Mouse (Mus musculus) thymus, postnatal 25 days (tissue): Measurements from ENCODE around the gene Cdk5rap1.

ENCODE experiments used
- DNase-seq: peaks from one replicate; pipeline ENCODE4 v3.0.0; 2022

Gene Cdk5rap1

DNA sequence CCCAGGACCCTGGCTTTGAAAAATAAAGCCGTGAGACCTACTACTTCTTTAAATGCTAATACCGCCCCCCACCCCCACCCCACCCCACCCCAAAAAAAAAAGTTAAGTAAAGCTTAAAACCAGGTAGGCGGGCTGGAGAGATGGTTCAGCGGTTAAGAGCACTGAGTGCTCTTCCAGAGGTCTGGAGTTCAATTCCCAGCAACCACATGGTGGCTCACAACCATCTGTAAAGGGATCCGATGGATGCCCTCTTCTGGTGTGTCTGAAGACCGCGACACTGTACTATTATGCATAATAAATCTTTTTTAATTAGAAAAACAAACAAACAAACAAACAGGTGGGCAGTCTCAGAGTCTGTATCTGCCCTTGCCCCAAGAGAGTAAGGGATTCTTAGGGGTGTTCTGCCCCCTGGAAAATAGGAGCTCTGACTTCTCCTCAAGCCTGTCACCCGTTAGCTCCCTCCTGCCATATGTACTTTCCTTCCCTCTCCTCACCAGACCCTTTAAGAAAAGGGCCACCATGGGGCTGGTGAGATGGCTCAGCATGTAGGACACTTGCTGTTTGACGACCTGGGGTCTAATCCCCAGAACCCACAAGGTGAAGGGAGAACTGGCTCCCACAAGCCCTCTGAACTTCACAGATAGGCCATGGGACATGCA lies at the start of gene Cdk5rap1:
Gene Cdk5rap1 (minus strand): TSS at position 169 of the 659 bp plus-strand sequence.
- peak; percentile 5 for DNase-seq

DNA sequence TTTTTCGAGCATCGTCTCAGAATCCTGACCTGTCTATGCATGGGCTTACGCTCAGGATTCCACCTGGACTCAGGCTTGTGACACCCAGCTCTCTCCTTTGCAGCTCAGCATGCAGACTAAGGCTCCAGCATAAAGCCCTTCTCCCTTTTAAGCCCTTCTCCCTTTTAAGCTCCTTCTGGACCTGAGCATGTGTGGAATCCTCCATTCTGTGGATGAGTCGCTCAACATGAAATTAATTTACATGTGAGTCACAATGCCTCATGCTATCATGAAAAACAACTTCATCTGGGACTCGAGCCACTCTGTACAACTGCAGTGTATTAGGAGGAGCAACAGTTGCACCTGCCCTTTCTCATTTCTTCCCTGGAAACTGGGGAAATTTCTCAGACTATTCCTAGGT lies 49.4 kb upstream of the Cdk5rap1 start:
- no peak for DNase-seq

DNA sequence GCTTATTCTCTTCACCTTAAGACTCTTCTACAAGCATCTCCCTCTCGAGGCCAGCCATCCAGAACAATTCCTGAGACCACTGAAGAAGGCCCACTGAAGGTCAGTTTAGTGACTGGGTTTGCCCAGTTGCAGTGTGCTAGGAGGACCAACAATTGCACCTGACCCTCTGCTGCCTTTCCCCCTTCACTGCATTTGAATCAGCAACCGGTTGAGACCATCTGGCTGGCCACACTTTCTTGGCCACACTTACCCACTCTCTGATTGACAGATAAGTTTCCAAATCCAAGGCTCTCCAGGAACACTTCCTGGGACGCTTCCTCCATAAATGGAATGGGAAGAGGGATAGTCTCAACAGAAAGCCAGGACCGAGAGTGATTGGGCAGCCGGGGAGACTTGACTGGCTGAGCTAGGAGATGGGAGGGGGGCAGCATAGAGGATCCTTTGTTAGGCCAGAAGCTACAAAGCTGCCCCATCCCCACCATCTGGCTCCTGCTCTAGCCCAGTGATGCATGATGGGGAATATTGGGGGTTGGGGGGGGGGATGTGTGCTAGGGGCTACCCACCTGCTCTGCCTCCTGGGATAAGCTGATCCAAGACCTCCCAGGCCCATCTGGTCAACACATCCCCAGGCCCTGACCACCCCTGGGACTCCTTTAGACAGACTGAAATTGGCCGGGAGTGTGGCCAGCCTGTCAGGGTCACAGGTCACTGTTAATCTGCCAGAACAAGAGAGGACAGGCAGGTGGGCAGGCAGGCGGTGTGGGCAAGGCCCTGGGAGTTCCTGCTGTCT lies 48.3 kb upstream of the Cdk5rap1 start:
- DNase-seq: no peak

DNA sequence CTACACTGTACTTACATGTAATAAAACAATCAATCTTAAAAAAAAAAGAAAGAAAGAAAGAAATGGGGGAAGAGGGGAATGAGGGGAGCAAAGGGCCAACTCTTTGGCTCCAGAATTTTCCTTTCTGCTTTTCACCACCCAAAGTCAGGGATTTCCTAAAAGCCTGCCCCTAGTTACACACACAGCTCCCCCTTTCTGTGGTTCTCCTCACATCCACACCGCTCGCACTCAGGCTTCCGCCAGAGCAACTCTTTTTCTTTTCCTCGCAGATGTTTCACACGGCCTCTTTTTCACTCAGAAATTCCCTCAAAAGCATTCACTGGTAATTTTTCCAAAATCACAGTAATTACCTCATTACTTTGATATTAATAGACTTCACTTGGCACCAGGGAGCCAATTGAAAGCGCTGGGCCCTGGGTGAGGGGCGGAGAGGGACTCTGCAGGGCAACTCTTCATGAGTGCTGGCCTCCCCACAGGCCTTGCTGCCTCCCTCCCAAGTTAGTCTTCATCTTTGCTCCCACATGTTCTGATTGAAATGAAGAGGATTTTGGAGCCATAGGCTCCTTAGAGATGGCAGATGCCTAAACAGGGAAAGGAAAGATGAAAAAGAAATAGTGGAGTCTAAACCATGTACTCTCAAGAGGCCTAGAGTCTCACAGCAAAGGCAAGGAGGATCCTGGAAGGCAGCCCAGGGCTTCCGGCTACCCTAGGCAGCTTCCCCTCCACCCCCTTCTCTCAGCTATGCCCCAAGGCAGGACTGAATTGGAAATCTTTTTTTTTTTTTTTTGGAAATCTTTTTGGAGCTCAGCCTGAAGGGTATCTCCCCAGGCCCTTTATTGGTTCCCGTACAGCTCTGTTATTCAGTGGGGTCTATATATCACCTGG lies 47.1 kb upstream of the Cdk5rap1 start:
- DNase-seq: no peak

DNA sequence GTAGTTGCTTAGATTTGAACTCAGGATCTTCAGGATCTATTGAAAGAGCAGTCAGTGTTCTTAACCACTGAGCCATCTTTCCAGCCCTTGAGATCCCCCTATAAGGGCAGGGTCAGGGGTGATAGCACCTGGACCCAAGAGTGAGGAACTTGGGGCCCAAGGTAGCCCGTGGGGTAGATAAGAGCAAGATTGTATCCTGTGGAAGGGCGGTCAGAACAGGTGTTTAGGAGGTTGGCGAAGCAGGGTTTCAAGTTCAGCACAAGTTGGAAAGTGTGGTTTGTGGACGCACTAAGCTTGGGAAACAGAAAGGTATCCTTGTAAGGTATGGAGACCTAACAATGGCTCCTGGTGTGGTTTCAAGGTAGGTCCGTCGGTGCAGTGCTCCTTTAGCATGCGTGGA lies 45.2 kb upstream of the Cdk5rap1 start:
- no peak for DNase-seq

DNA sequence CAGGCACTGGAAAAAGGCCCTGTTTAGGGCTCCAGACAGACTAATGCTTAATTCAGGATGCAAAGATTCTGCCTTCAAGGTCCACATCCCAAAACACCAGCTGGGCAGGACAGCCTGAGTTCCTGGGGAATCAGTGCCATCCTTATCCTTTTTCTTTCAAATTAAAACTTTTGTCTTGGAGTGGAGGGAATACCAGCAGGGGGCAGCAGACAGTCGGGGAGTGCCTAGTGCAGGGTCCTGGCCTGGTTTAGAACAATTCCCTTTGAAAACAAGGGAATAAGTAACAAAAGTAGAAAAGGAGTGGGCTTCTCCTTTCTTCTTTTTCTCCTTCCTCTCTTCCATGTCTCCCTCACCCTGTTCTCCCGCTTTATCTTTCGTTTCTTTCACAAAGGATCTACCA lies 44.3 kb upstream of the Cdk5rap1 start:
- peak; percentile 66 for DNase-seq

DNA sequence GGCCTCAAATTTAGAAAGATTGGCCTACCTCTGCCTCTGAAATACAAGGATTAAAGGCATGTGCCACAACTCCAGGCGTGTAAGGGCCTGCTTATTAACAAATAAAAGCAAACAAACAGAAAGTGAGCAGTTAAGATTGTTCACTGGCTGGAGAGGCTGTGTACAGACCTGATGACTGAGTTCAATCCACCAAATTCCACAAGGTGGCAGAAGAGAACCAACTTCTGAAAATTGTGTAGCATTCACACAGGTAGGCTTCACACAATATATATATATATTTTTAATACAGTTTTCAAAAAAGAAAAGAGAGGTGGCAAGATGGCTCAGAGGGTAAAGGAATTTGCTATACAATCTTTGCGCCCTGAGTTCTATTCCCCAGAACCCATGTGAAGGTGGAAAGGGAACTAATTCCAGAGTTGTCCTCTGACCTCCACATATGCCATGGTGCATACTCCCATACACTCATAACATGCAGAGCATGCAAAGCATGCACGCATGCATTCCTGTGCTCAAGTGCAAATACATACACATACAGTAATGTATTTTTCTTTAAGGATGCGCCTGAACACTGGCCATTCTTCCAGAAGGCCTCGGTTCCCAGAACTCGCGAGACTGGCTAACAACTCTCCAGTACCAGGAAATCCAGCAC lies 39.3 kb upstream of the Cdk5rap1 start:
- DNase-seq: peak; percentile 35

- no peak for DNase-seq
Observed at GRCm38 (mm10) chr2:154410355-154410754, 37.5 kb upstream of the Cdk5rap1 start.

GRCm38 (mm10) chr2:154407643-154408445 lies 35.0 kb upstream of the Cdk5rap1 start, which contains the start of gene Snta1:
Gene Snta1, minus strand, starts transcription at chr2:154408099.
- DNase-seq: peak; percentile 65

DNA sequence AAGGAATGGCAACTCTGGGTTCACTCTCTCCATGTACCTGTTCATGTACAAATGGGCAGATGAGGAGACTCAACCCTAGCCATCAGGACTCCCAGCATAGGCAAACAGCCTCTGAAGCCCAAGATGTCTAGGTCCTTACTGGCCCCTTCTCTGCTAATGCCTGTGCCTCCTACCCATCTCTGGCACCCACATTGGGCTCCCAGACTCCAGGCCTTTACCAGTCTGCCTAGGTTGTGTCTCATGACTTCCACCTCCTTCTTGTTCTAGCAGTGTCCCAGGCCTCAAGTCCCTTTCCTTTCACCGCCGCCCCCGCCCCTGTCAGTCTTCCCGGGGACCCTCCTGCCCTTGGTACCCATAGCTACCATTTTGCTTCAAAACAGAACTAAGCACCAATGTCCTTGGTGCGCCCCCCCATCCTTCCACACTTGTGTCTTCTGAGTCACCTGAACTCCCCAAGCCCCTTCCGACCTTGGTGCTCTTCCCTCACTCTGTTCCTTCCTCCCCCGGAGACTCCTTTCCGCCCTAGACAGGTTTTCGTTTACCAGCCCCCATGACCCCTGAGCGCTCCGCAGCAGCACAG lies 34.3 kb upstream of the Cdk5rap1 start:
- no peak for DNase-seq

DNA sequence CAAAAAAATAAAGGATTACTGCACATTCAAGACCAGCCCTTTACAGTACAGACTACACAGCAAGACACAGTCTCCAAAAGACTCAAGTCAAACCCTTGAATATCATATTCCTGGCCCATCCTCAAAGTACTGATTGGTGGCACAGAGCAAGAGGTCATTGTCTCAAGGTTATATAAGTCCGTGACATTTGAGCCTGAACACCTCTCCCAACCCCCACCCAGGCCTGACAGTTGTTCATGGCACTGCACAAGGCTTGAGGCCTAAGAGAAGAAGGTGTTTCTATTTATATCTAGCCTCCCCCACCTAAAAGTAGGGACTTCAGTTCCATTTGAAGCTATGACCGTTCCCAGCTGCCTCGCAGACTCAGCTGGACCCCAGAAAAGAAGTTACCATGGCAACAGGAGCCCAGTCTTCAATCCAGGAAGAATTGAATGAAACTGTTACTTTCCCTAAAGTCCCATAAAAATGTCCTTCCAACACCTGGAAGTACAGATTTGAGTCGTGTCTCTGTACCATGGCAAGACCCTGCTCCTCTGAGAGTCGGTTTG lies 32.7 kb upstream of the Cdk5rap1 start:
- no peak for DNase-seq

DNA sequence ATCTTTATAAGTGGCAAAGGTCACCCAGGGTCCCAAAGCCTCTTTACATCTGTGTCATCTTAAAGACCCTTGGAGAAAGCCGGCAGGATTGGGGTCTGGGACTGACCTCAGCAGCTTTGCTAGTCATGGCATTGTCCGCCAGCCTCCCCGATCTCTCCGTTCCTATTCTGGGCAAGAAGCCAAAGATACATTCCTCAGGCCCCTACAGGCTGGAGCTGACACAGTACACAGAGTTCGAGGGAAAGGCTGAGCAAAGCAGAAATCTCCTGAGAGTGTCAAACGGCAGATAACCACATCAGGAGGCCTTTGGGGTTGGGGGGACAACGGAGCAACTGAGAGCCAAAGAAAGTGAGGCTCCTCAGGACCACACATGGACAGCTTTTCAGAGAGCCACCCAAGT lies 30.0 kb upstream of the Cdk5rap1 start:
- no peak for DNase-seq

DNA sequence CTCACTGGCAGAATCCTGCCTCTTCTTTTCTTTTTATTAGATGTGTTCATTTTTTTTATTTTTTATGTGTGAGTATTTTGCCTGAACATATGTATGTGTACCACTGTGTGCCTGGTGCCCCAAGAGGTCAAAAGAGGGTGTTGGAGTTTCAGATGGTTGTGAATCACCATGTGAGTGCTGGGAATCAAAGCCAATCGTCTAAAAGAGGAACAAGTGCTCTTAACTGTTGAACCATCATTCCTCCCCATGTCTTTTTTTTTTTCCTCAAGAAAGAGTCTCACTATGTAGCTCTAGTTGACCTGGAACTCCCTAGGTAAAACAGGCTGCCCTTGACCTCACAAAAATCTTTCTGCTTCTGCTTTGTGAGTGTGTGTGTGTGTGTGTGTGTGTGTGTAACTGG lies 29.2 kb upstream of the Cdk5rap1 start:
- no peak for DNase-seq

GRCm38 (mm10) chr2:154399325-154399724 lies 26.5 kb upstream of the Cdk5rap1 start:
- DNase-seq: no peak

DNA sequence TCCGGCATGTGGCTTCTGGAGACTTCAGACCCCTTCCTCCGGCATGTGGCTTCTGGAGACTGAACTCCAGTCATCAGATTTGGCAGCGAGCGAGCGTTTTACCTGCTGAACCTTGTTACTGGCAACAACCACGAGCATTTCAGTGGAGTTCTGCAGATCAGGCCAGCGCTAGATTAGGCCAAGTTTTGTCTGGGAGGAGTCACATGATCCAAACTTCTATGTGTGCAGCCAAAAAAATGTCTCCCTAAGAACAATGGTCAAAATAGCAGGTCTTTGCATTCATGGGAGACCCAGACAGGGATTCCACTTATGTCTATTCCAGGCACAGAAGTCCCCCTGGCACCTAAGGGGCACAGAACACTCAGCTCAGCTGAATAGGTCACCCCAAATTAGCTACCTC lies 25.5 kb upstream of the Cdk5rap1 start:
- no peak for DNase-seq

DNA sequence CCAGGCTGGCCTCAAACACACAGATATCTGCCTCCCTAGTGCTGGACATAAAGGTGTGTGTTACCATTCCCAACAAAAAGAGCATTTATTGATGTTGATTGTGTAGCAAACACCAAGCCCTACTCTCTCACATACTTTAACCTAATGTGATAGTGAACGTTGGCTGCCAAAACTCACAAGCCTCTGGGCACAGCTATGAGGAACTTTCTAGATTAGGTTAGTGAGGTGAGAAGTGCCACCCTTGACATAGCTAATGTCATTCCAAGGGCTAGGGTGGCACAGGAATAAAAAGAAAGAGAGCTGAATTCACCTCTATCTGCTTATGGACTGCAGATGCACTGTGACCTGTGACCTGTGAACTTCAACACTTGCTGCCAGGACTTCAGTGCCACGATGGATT lies 23.7 kb upstream of the Cdk5rap1 start:
- DNase-seq: no peak

- DNase-seq: no peak
Observed at GRCm38 (mm10) chr2:154394602-154395001, 21.8 kb upstream of the Cdk5rap1 start.

DNA sequence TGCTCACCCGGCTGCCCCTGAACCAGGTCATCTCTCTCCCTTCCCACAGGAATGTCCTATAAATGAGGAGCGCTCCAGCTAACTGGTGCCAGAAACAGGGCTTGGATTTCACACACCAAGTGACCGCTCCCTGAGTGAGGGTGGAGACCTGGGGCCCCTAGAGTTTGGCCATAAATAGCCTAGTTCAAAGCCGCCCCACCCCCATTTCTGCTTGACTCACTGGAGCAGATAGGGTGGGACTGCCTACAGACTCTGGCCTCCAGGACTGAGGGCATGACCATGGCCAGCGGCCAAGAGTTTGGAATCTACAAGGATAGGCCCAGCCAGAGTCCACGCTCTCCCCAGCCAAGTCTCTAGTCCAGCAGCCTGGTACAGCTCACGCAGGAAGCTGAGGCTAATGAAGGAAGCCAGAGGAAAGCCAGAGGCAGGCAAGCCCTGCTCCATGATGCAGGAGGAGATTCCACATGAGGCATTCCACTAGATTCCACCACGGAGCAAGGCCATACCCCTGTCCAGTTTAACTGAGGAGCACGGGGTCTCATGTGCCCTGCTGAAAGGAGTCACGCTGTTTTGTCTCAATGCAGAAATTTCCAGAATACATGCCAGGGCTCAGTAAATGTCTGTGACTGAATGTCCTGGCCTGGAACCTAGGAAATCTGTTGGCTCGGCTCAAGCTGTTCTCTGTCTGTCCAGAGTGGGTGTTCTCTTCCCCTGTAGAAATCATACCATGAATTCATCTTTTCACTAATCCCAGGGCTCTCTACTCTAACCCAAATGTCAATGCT lies 17.6 kb upstream of the Cdk5rap1 start:
- no peak for DNase-seq

GRCm38 (mm10) chr2:154379103-154379502 lies 6.3 kb upstream of the Cdk5rap1 start:
- DNase-seq: no peak

DNA sequence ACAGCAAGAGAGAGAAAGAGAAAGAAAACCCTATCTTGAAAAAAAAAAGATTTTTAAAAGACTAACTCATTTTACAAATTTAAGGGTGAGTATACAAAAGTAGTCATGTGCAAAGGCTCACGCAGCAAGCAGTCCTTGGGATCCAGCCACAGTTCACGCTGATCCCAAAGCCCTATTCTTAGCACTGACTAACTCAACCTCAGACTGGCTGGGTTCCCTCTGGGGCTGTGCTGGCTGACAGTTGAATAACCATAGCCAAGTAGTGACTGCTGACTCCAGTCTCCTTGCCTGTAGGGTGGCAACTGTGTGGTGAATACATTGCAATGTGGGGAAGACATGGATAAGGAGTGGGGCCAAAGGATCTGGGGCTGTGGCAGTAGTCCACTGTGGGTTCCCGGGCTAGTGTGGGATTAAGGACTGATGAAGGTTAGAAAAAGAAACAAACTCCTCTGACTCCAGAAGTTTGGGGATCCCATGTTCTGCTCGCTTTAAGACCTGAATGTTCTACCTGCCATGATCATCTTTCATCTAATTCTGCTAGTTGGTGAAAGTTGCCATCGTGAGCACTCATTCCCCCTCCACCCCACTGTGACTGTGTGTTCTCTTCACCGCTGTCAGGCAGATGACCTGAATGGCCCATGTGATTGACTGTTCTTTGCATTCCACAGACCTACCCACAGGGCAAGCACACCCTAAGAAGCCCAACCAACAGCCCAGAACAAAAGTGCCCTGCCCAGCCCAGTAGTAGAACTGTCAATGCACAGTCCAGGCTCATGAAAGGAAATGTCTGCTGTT lies 2.2 kb upstream of the Cdk5rap1 start:
- DNase-seq: no peak
